Mouse (Mus musculus) embryonic facial prominence, embryonic 11.5 days (tissue): ENCODE measurements at regions not wholly inside any gene's neighbourhood (a gene's known extent, or its start where the extent isn't known, plus 50 kb on each side); places are given as distances from the start of the nearest gene placed in this dataset.
"Not testable (repeated sequence)": the region's sequence is repeated elsewhere in the genome, so short reads cannot be mapped to it uniquely, and the experiment has no call there.

Source experiments
- ATAC-seq: fragments of 200-750 bp; cut with Nextera tagmentation; replicated peaks from 2 replicates; pipeline ENCODE4 v1.8.0; 2017; ENCODE audit warnings: low read depth; ENCODE audit not compliant: insufficient number of reproducible peaks, low FRiP score, low TSS enrichment
- DNase-seq: peaks from one replicate; pipeline ENCODE4 v3.0.0-alpha.2; 2015; ENCODE audit warnings: low spot score
- H3K27ac ChIP-seq: fragments of 300-500 bp; sonication (generic); replicated peaks from 2 replicates; pipeline ENCODE4 v1.5.1; 2014; ENCODE audit warnings: mild to moderate bottlenecking, low read depth, low read length, control low read depth
- H3K27me3 ChIP-seq: fragments of 300-500 bp; sonication (generic); 2 replicates; pipeline ENCODE4 v1.6.1; 2014; ENCODE audit warnings: mild to moderate bottlenecking, low read length, moderate library complexity, mixed read lengths; ENCODE audit not compliant: control insufficient read depth, insufficient read depth
- H3K36me3 ChIP-seq: fragments of 300-500 bp; sonication (generic); replicated peaks from 2 replicates; pipeline ENCODE4 v1.6.1; 2014; ENCODE audit warnings: low read depth, mild to moderate bottlenecking, low read length, moderate library complexity, mixed read lengths; ENCODE audit not compliant: control insufficient read depth, insufficient read depth
- H3K4me1 ChIP-seq: fragments of 300-500 bp; sonication (generic); 2 replicates; pipeline ENCODE4 v1.6.1; 2014; ENCODE audit warnings: low read length, mixed read lengths; ENCODE audit not compliant: control insufficient read depth, insufficient read depth
- H3K4me2 ChIP-seq: fragments of 300-500 bp; sonication (generic); 2 replicates; pipeline ENCODE4 v1.6.1; 2014; ENCODE audit warnings: low read depth, mild to moderate bottlenecking, control low read depth, low read length, moderate library complexity
- H3K4me3 ChIP-seq: fragments of 300-500 bp; sonication (generic); 2 replicates; pipeline ENCODE4 v1.5.1; 2014; ENCODE audit warnings: low read depth, low read length, control low read depth
- H3K9ac ChIP-seq: fragments of 300-500 bp; sonication (generic); replicated peaks from 2 replicates; pipeline ENCODE4 v1.6.1; 2014; ENCODE audit warnings: mild to moderate bottlenecking, control low read depth, low read length
- H3K9me3 ChIP-seq: fragments of 300-500 bp; sonication (generic); replicated peaks from 2 replicates; pipeline ENCODE4 v1.6.1; 2016; ENCODE audit warnings: mild to moderate bottlenecking, low read length, inconsistent platforms, mixed read lengths; ENCODE audit not compliant: control insufficient read depth
- WGBS: fragments of 180-500 bp; shearing (Covaris S2); extraction: QIAGEN DNeasy Blood & Tissue Kit; methylation state at CpG from one replicate; pipeline ENCODE4 v1.1.7; 2014; 5-methylcytosine and 5-hydroxymethylcytosine counted together

- Histone ChIP-seq H3K9ac (no peak overlapping the region), H3K4me1 (no peaks in the 10 kb centered on the region), H3K27ac (no peak overlapping the region), H3K4me2 (no peak overlapping the region), H3K36me3 (no peaks in the 10 kb centered on the region), H3K9me3 (no peaks in the 10 kb centered on the region), H3K27me3 (no peaks in the 10 kb centered on the region), H3K4me3 (no peak overlapping the region)
- DNase-seq (no peak), ATAC-seq (no peak)
- 47% methylated on average over 1 of the region's 1 CpGs for WGBS
Measured at GRCm38 (mm10) chr10:30326861-30327260, 126.5 kb upstream of the Cenpw start.

DNA sequence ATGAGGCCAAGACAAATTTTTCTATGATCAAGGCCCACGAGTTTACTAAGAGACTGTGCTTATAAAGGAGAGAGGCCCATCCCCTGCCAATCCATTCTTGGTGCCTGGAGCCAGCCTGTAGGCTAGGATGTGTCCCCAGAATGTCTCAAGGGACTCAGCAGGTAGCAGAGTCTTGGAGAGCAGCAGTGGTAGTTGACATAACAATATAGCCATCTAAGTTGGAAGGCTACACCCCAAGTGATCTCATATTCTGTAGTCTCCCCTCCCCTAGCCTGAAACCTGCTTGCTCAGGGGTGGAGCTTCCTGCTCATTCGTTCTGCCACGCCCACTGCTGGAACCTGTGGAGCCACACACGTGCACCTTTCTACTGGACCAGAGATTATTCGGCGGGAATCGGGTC lies 95.5 kb upstream of the Cenpw start:
- not testable (repeated sequence) for H3K36me3 ChIP-seq, H3K4me1 ChIP-seq, H3K9me3 ChIP-seq, DNase-seq, ATAC-seq, H3K4me3 ChIP-seq, H3K9ac ChIP-seq, H3K27ac ChIP-seq, H3K27me3 ChIP-seq, H3K4me2 ChIP-seq
- no CpG with 5 or more reads among the region's 7 CpGs for WGBS

DNA sequence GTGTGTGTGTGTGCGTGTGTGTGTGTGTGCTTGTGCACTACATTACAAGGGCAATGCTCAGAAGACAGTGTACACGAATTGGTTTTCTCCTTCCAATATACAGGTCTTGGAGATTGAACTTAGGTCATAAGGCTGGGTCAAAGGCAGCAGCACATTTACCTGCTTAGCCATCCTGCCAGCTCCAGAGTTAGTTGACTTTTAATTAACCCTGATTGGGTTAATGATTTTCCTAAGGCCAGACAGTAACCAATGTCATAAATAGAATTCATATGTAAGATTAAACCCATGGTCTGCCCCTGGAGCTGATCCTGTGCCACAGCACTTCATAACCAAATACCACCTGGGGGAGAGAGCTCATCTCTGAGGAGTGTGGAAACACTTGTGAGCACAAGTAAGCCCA lies 81.3 kb upstream of the Cenpw start:
- no peaks in the 10 kb centered on the region for H3K4me1 ChIP-seq
- no peak overlapping the region for H3K9ac ChIP-seq
- 80% methylated on average over 2 of the region's 2 CpGs for WGBS
- no peaks in the 10 kb centered on the region for H3K27me3 ChIP-seq
- DNase-seq (no peak), ATAC-seq (no peak)
- H3K9me3 ChIP-seq, result no peaks in the 10 kb centered on the region; the same call in 1 of the 2 replicates
- H3K36me3 ChIP-seq, result no peaks in the 10 kb centered on the region
- H3K4me2 ChIP-seq, result no peak overlapping the region
- H3K27ac ChIP-seq, result no peak overlapping the region
- no peak overlapping the region for H3K4me3 ChIP-seq

GRCm38 (mm10) chr10:30280451-30280850 lies 80.1 kb upstream of the Cenpw start:
- no peak overlapping the region for H3K4me2 ChIP-seq
- no peaks in the 10 kb centered on the region; the same call in 1 of the 2 replicates for H3K9me3 ChIP-seq
- H3K36me3 ChIP-seq, result no peaks in the 10 kb centered on the region
- H3K9ac ChIP-seq, result no peak overlapping the region
- no peaks in the 10 kb centered on the region for H3K27me3 ChIP-seq
- no peaks in the 10 kb centered on the region for H3K4me1 ChIP-seq
- 63% methylated on average over 1 of the region's 1 CpGs for WGBS
- DNase-seq (no peak), ATAC-seq (no peak)
- H3K4me3 ChIP-seq, result no peak overlapping the region
- H3K27ac ChIP-seq, result no peak overlapping the region

DNA sequence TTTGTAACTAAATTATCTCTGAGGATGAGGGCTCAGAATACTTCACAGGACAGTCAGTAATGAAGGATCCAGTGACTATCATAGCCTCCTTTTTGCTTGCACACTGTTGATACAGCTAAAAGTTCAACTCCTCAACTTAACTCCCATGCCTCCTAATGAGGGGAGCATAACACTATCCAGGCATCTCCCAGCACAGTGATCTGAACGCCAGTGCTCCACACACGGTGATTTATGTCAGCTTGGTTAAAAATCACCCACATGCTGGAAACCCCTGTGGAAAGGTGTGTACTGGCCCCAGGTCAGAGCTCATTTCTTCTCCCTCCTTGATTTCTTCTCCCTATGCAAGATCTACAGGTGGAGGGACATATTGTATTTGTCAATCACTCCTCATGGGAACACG lies 79.6 kb upstream of the Cenpw start:
- no peak overlapping the region for H3K27ac ChIP-seq
- H3K4me2 ChIP-seq, result no peak overlapping the region
- WGBS, result 44% methylated on average over 3 of the region's 3 CpGs
- peak; percentile 13 for DNase-seq
- no peaks in the 10 kb centered on the region for H3K27me3 ChIP-seq
- H3K4me1 ChIP-seq, result no peaks in the 10 kb centered on the region
- no peaks in the 10 kb centered on the region; the same call in 1 of the 2 replicates for H3K9me3 ChIP-seq
- ATAC-seq, result no peak
- H3K9ac ChIP-seq, result no peak overlapping the region
- no peak overlapping the region for H3K4me3 ChIP-seq
- H3K36me3 ChIP-seq, result no peaks in the 10 kb centered on the region

GRCm38 (mm10) chr10:30278987-30279386 lies 78.6 kb upstream of the Cenpw start:
- no peak for ATAC-seq
- Histone ChIP-seq H3K9ac (no peak overlapping the region), H3K27ac (no peak overlapping the region), H3K4me2 (no peak overlapping the region), H3K4me3 (no peak overlapping the region), H3K36me3 (no peaks in the 10 kb centered on the region), H3K27me3 (no peaks in the 10 kb centered on the region), H3K4me1 (no peaks in the 10 kb centered on the region), H3K9me3 (no peaks in the 10 kb centered on the region; the same call in 1 of the 2 replicates)
- DNase-seq, result no peak

DNA sequence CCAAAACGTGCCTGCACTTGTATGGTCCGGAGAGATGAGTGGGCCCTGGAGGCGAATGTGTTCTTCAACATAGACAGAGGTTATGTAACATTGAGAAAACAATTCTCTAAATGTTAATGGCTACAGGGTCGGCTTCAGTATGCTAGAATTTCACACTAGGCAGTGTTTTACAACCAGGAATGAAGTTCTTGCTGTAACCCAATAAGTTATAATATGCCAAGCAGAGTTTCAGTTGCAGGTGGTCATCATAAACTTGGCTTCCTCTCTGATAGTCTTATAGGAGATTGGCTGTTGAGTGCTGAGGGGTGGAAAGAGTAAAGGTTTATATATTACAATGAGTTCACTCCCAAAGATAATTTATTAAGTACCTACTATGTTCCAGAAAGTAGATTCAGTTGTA lies 64.8 kb upstream of the Cenpw start:
- Histone ChIP-seq H3K4me1 (no peaks in the 10 kb centered on the region), H3K4me3 (no peak overlapping the region), H3K9me3 (no peaks in the 10 kb centered on the region), H3K9ac (no peak overlapping the region), H3K27me3 (no peaks in the 10 kb centered on the region), H3K27ac (no peak overlapping the region), H3K36me3 (no peaks in the 10 kb centered on the region), H3K4me2 (no peak overlapping the region)
- 81% methylated on average over 4 of the region's 4 CpGs for WGBS
- ATAC-seq (no peak), DNase-seq (no peak)

DNA sequence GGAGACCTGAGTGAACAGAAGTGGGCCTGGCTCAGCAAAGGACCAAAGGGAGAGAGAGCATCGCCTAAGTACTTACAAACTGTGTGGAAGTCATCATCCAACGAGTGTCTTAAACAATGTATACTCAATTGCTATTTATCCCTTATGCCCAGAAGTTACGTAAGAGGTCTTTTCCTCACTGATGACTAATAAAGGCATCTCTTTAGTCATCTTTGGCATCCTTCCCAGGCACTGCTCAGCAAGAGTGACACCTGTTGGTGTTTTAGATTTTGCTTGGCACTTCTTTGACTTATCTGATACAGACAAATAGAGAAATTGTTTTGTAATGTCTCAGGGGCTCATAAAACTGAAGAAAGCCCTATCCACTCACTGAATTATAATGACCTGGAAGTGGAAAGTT lies 59.4 kb upstream of the Cenpw start:
- Histone ChIP-seq H3K9me3 (no peaks in the 10 kb centered on the region), H3K9ac (no peak overlapping the region), H3K36me3 (no peaks in the 10 kb centered on the region), H3K4me2 (no peak overlapping the region), H3K27me3 (no peaks in the 10 kb centered on the region), H3K27ac (no peak overlapping the region), H3K4me3 (no peak overlapping the region), H3K4me1 (no peaks in the 10 kb centered on the region)
- 88% methylated on average over 3 of the region's 3 CpGs for WGBS
- DNase-seq (no peak), ATAC-seq (no peak)
